Mouse (Mus musculus) intestine, postnatal 0 days (tissue): ENCODE measurements around the gene Got2. TPM values are rescaled to one million over a fixed set of nuclear protein-coding genes. Genes with fewer than 3 reads are reported as not detected.

Experiments used
- ATAC-seq: fragments of 200-750 bp; cut with Nextera tagmentation; 2 replicates; pipeline ENCODE4 v1.8.0; 2017; ENCODE audit warnings: mild to moderate bottlenecking, moderate TSS enrichment, moderate library complexity
- H3K27ac ChIP-seq: fragments of 300-500 bp; sonication (generic); 2 replicates; pipeline ENCODE4 v1.5.1; 2014; ENCODE audit warnings: mild to moderate bottlenecking, low read depth, low read length, moderate library complexity
- H3K27me3 ChIP-seq: fragments of 300-500 bp; sonication (generic); replicated peaks from 2 replicates; pipeline ENCODE4 v1.6.1; 2014; ENCODE audit warnings: low read length, mixed read lengths; ENCODE audit not compliant: control insufficient read depth, insufficient read depth
- H3K36me3 ChIP-seq: fragments of 300-500 bp; sonication (generic); 2 replicates; pipeline ENCODE4 v1.6.1; 2014; ENCODE audit warnings: mild to moderate bottlenecking, moderate library complexity; ENCODE audit not compliant: control insufficient read depth, insufficient read depth
- H3K4me1 ChIP-seq: fragments of 300-500 bp; sonication (generic); replicated peaks from 2 replicates; pipeline ENCODE4 v1.6.1; 2014; ENCODE audit warnings: antibody characterized with exemption, low read length, mixed read lengths; ENCODE audit not compliant: control insufficient read depth, insufficient read depth
- H3K4me2 ChIP-seq: fragments of 300-500 bp; sonication (generic); replicated peaks from 2 replicates; pipeline ENCODE4 v1.6.1; 2014; ENCODE audit warnings: low read depth, mild to moderate bottlenecking, moderate library complexity
- H3K4me3 ChIP-seq: fragments of 300-500 bp; sonication (generic); 2 replicates; pipeline ENCODE4 v1.5.1; 2014; ENCODE audit warnings: low read depth, low read length
- H3K9ac ChIP-seq: fragments of 300-500 bp; sonication (generic); 2 replicates; pipeline ENCODE4 v1.6.1; 2014; ENCODE audit warnings: mild to moderate bottlenecking, low read depth, low read length
- H3K9me3 ChIP-seq: fragments of 300-500 bp; sonication (generic); 2 replicates; pipeline ENCODE4 v1.6.1; 2016; ENCODE audit warnings: mixed run types; ENCODE audit not compliant: control insufficient read depth
- CTCF ChIP-seq: sonication (generic); IDR thresholded peaks from 2 replicates; pipeline ENCODE4 v1.5.1; 2016; ENCODE audit warnings: low read depth, mild to moderate bottlenecking, control low read depth, antibody characterized with exemption, moderate library complexity
- WGBS: fragments of 180-500 bp; shearing (Covaris S2); extraction: QIAGEN DNeasy Blood & Tissue Kit; methylation state at CpG from one replicate; pipeline ENCODE4 v1.1.7; 2014; 5-methylcytosine and 5-hydroxymethylcytosine counted together
- polyA plus RNA-seq: library from polyadenylated mRNA; unstranded; fragments of >200 nt; fragmentation: Nextera tagmentation; extraction: Ambion mirVana; gene quantifications from 2 replicates; pipeline ENCODE4 v1.2.1, GENCODE M21; 2015

Got2 gene
- polyA plus RNA-seq, 1 experiment from 2014 or later = 124 TPM

DNA sequence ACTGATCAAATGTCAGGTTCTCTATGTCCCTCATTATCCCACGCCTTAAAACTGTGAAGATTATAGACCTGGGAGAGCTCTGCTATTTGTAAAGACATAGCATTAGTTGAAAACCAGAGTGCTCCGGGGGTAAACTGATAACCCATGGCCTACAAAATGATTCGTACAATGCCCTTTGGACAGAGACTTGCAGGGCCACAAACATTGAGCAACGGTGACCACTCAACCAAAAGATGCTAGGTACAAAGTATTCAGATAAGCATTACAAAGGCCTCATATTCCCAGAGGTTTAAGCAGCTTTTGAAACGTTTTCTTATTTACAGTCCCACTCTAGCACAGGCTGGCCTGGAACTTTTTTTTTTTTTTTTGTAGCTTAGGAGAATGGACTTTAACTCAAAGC is 2.4 kb downstream of the Got2 start:
- H3K4me2 ChIP-seq = peak overlapping the region; percentile 81

DNA sequence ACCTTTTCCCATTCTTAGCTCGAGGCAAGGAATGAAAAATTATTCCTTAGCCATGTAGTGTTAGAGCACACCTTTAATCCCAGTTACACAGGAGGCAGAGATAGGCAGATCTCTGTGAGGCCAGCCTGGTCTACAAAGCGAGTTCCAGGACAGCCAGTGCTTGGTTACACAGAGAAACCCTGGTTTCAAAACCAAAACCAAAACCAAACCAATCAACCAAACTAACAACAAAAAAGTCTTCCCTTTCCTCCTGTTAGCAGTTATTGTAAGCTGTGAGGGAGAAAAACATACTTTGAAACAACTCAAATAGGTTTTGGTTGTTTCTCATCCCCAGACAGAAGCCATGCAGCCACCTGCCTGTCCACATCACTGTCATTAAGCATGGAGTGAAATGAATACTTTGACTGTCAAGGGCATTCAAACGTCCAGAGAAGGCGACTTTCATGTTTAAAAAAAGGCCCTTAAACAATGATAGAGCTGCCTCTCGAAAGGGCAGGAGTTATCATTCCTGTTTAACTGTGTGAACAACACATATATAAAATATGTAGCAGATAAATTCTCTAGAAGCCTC is 3.0 kb downstream of the Got2 start:
- H3K9me3 ChIP-seq = no peaks in the 10 kb centered on the region

More for the DNA sequence above, 2.4 kb downstream of the Got2 start:
- H3K4me1 ChIP-seq = peaks cover 4% of the 10 kb centered on the region; the same call in 1 of the 2 replicates
- no peaks in the 10 kb centered on the region for H3K36me3 ChIP-seq
- H3K27me3 ChIP-seq = no peaks in the 10 kb centered on the region
- 33% methylated on average over 5 of the region's 5 CpGs for WGBS
- TF ChIP-seq CTCF = no peak
- ATAC-seq = 0 out of 2 replicates have a peak, but pooled peaks have one; percentile 18
- H3K4me3 ChIP-seq = no peak overlapping the region
- no peak overlapping the region for H3K9ac ChIP-seq
- peak overlapping the region; percentile 80; the same call in 1 of the 2 replicates for H3K27ac ChIP-seq
- H3K9me3 ChIP-seq = no peaks in the 10 kb centered on the region

DNA sequence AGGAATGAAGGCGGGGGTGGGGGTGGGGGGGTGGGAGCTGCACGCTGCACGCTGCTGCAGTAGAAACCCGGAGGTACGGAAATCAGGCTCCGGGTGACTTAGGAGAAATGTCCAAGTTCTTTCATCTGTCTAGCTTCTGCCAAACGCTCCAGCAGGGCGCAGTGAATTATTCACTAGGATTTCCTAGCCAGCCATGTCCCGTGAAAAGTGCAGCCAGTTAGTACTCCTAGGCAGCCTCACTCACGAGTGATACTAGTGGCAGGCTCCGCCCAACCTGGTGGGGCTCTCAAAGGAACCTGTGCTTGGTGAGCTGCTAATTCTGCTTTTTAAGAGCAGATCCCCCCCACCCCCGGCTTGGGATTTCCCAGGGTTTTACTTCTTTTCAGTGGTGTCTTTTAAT is 3.9 kb downstream of the Got2 start:
- 40% methylated on average over 11 of the region's 12 CpGs for WGBS
- Histone ChIP-seq H3K4me3 (peak overlapping the region; percentile 17), H3K9ac (no peak overlapping the region), H3K9me3 (no peaks in the 10 kb centered on the region), H3K4me1 (peaks cover 4% of the 10 kb centered on the region; the same call in 1 of the 2 replicates), H3K4me2 (peak overlapping the region; percentile 52), H3K36me3 (no peaks in the 10 kb centered on the region), H3K27me3 (no peaks in the 10 kb centered on the region), H3K27ac (peak overlapping the region; percentile 80)
- ATAC-seq = no peak
- no peak for TF ChIP-seq CTCF

More for the DNA sequence above, 3.0 kb downstream of the Got2 start:
- Histone ChIP-seq H3K27ac (peak overlapping the region; percentile 80), H3K4me1 (peaks cover 4% of the 10 kb centered on the region; the same call in 1 of the 2 replicates), H3K27me3 (no peaks in the 10 kb centered on the region), H3K4me3 (no peak overlapping the region), H3K4me2 (no peak overlapping the region; the same call in none of the 2 replicates), H3K9ac (no peak overlapping the region), H3K36me3 (no peaks in the 10 kb centered on the region)
- 46% methylated on average over 5 of the region's 5 CpGs for WGBS
- no peak for ATAC-seq
- no peak for TF ChIP-seq CTCF

DNA sequence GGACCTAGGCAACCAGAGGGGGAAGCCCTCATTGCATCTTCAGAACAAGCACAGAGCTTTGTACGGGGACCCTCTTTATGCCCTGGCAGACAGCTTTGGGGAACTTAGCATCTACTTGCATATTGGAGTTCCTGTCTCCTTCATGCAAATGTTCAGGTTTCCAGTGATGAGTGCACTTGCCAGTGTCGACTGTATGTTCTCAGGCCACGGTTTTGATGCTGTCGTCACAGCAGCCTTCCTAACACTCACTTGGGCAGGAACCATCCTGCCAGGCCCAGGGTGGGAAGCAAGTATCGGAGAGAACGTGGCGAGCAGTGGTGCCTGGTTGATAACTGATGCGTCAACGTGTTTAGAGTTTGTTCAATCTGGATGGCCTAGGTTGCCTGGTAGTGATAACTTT is 6.2 kb downstream of the Got2 start:
- H3K36me3 ChIP-seq = no peaks in the 10 kb centered on the region
- H3K9me3 ChIP-seq = no peaks in the 10 kb centered on the region
- no peak overlapping the region for H3K27ac ChIP-seq
- H3K4me2 ChIP-seq = no peak overlapping the region
- TF ChIP-seq CTCF = no peak
- H3K4me1 ChIP-seq = peaks cover 4% of the 10 kb centered on the region; the same call in 1 of the 2 replicates
- no peaks in the 10 kb centered on the region for H3K27me3 ChIP-seq
- no peak for ATAC-seq
- no peak overlapping the region for H3K9ac ChIP-seq
- WGBS = 87% methylated on average over 9 of the region's 9 CpGs
- H3K4me3 ChIP-seq = no peak overlapping the region

DNA sequence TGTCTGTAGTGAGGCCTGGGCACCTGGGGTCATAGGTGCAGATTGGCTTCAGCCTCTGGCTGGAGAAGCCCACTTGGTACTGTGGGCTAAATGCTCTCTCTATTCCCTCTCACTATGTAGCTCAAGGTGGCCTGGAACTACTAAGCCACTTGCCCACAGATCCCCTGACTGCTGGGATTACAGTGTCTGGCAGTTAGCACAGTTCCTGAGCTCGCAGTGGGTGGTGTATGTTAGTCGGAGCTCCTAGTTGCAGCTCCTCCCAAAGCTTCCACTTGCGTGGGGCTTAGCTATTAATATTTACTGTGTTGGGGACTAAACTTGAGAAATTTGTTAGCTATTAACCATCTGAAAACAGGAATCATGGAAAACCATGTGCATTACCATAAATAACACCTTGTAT is 6.8 kb downstream of the Got2 start:
- no peak for ATAC-seq
- 65% methylated on average over 3 of the region's 3 CpGs for WGBS
- Histone ChIP-seq H3K27me3 (no peaks in the 10 kb centered on the region), H3K4me2 (no peak overlapping the region), H3K4me3 (no peak overlapping the region), H3K36me3 (0 out of 2 replicates have a peak, but pooled peaks cover 5% of the 10 kb centered on the region), H3K27ac (no peak overlapping the region), H3K9me3 (no peaks in the 10 kb centered on the region), H3K9ac (no peak overlapping the region), H3K4me1 (no peaks in the 10 kb centered on the region; the same call in 1 of the 2 replicates)
- no peak for TF ChIP-seq CTCF

DNA sequence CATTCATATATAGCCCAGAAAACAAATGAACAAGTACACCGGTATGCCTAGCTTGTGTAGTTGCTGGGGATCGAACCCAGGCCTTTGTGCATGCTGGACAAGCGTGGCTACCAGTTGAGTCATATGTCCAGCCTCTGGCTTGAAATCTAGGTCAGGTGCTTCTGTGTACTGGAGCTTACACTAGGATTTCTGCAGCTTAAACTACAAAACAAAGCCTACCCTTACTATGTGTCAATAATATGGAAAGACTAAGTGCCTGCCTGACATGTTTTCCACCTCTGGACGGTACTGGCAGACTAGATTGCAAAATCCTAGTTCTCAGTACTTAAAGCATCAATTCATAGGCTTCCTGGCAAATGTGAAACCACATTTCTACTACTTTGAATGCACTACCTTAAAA is 8.5 kb downstream of the Got2 start:
- H3K9me3 ChIP-seq = no peaks in the 10 kb centered on the region
- H3K4me2 ChIP-seq = no peak overlapping the region
- no peak for ATAC-seq
- H3K9ac ChIP-seq = no peak overlapping the region
- H3K27ac ChIP-seq = no peak overlapping the region
- H3K4me3 ChIP-seq = no peak overlapping the region
- WGBS = 76% methylated on average over 4 of the region's 4 CpGs
- no peak for TF ChIP-seq CTCF
- no peaks in the 10 kb centered on the region for H3K27me3 ChIP-seq
- H3K36me3 ChIP-seq = peaks cover 15% of the 10 kb centered on the region
- H3K4me1 ChIP-seq = no peaks in the 10 kb centered on the region; the same call in 1 of the 2 replicates
